Mouse (Mus musculus) midbrain, embryonic 11.5 days (tissue): ENCODE measurements around the gene Cyp4x1. TPM values are rescaled to one million over a fixed set of nuclear protein-coding genes. Genes with fewer than 3 reads are reported as not detected.
A peak's percentile ranks its signal among the peaks of the same experiment; 100 is the strongest.

Experiments used
- ATAC-seq: fragments of 200-750 bp; cut with Nextera tagmentation; 2 replicates; pipeline ENCODE4 v1.8.0; 2017; ENCODE audit warnings: moderate TSS enrichment, moderate library complexity; ENCODE audit not compliant: low FRiP score
- DNase-seq: peaks from one replicate; pipeline ENCODE4 v3.0.0; 2015; ENCODE audit warnings: low spot score; ENCODE audit errors: missing footprints
- H3K27ac ChIP-seq: fragments of 300-500 bp; sonication (generic); 2 replicates; pipeline ENCODE4 v1.5.1; 2014; ENCODE audit warnings: low read depth, low read length
- H3K27me3 ChIP-seq: fragments of 300-500 bp; sonication (generic); 2 replicates; pipeline ENCODE4 v1.6.1; 2014; ENCODE audit warnings: mild to moderate bottlenecking, low read length, moderate library complexity, mixed read lengths; ENCODE audit not compliant: control insufficient read depth, insufficient read depth
- H3K36me3 ChIP-seq: fragments of 300-500 bp; sonication (generic); 2 replicates; pipeline ENCODE4 v1.6.1; 2014; ENCODE audit warnings: mild to moderate bottlenecking, low read length, moderate library complexity, mixed read lengths; ENCODE audit not compliant: control insufficient read depth, insufficient read depth
- H3K4me1 ChIP-seq: fragments of 300-500 bp; sonication (generic); 2 replicates; pipeline ENCODE4 v1.6.1; 2014; ENCODE audit warnings: low read length; ENCODE audit not compliant: control insufficient read depth, insufficient read depth
- H3K4me2 ChIP-seq: fragments of 300-500 bp; sonication (generic); 2 replicates; pipeline ENCODE4 v1.6.1; 2014; ENCODE audit warnings: mild to moderate bottlenecking, moderate library complexity
- H3K4me3 ChIP-seq: fragments of 300-500 bp; sonication (generic); 2 replicates; pipeline ENCODE4 v1.5.1; 2014; ENCODE audit warnings: low read depth, low read length
- H3K9ac ChIP-seq: fragments of 300-500 bp; sonication (generic); 2 replicates; pipeline ENCODE4 v1.6.1; 2014; ENCODE audit warnings: low read length
- H3K9me3 ChIP-seq: fragments of 300-500 bp; sonication (generic); 2 replicates; pipeline ENCODE4 v1.6.1; 2016; ENCODE audit warnings: low read length; ENCODE audit not compliant: control insufficient read depth
- whole genome bisulfite sequencing: fragments of 180-500 bp; shearing (Covaris S2); extraction: QIAGEN DNeasy Blood & Tissue Kit; methylation state at CpG from one replicate; pipeline ENCODE4 v1.1.7; 2014; 5-methylcytosine and 5-hydroxymethylcytosine counted together
- polyA plus RNA-seq: library from polyadenylated mRNA; unstranded; fragments of >200 nt; fragmentation: Nextera tagmentation; extraction: Ambion mirVana; gene quantifications from 2 replicates; pipeline ENCODE4 v1.2.1, GENCODE M21; 2014

Cyp4x1 gene
- polyA plus RNA-seq, 1 experiment from 2014 or later = 1.4 TPM

GRCm38 (mm10) chr4:115062875-115063517, 71.1 kb downstream of the Cyp4x1 start:
- WGBS = under 1% methylated on average over 40 of the region's 58 CpGs
- Histone ChIP-seq H3K9ac (peak overlapping the region; percentile 56), H3K36me3 (no peaks in the 10 kb centered on the region), H3K27me3 (peaks cover 81% of the 10 kb centered on the region), H3K4me1 (peaks cover 10% of the 10 kb centered on the region), H3K4me2 (peak overlapping the region; percentile 70), H3K9me3 (no peaks in the 10 kb centered on the region), H3K27ac (no peak overlapping the region), H3K4me3 (peak overlapping the region; percentile 40)
- peak; percentile 94 for DNase-seq
- peak; percentile 86 for ATAC-seq

DNA sequence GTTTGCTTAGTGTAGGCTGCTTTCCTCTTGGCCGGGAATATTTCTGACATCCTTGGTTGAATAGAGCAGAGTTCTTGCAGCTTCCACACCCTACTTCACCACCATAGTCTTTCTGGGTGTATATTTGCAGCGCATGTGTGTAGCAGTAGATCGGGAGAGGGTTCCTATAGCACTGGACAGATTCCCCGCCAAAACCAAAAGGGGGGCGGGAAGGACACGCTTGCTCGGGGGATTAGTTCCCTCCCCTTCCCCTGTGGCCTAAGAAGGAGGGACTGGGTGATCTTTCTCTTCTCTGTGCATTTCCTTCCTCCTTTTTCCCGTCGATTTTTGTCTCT, 71.6 kb downstream of the Cyp4x1 start:
- Histone ChIP-seq H3K4me3 (peak overlapping the region; percentile 40), H3K9ac (peak overlapping the region; percentile 56; the same call in 1 of the 2 replicates), H3K4me1 (peaks cover 10% of the 10 kb centered on the region), H3K4me2 (peak overlapping the region; percentile 70), H3K27ac (no peak overlapping the region), H3K27me3 (peaks cover 86% of the 10 kb centered on the region), H3K9me3 (no peaks in the 10 kb centered on the region), H3K36me3 (no peaks in the 10 kb centered on the region)
- DNase-seq = no peak
- WGBS = 3% methylated on average over 9 of the region's 9 CpGs
- ATAC-seq = peak; percentile 17; the same call in 1 of the 2 replicates

DNA sequence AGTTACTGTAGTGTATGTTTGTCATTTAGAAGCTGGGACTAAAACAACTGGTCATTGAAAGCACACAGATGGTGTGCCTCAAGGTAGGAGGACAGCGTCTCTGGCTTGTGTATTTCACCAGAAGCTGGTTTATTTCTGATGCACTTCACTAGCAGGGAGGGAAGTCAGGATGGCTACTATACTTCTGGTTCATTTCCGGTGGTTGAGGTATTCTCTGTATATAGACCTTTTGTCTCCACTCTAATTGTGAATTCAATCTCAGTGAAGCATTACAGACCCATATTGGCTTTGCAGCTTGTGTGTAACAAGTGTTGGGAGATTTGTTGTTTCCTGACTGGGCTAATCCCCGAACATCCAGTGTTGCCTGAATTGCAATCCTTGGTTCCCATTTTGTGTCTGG, 73.3 kb downstream of the Cyp4x1 start:
- peak overlapping the region; percentile 19 for H3K4me2 ChIP-seq
- H3K4me3 ChIP-seq = peak overlapping the region; percentile 29
- DNase-seq (peak; percentile 91), ATAC-seq (no peak)
- no peaks in the 10 kb centered on the region for H3K9me3 ChIP-seq
- H3K27me3 ChIP-seq = peaks cover 100% of the 10 kb centered on the region
- peaks cover 18% of the 10 kb centered on the region for H3K4me1 ChIP-seq
- H3K9ac ChIP-seq = no peak overlapping the region
- no peak overlapping the region for H3K27ac ChIP-seq
- WGBS = 9% methylated on average over 3 of the region's 3 CpGs
- no peaks in the 10 kb centered on the region for H3K36me3 ChIP-seq

- Histone ChIP-seq H3K9me3 (no peaks in the 10 kb centered on the region), H3K27me3 (peaks cover 100% of the 10 kb centered on the region), H3K27ac (peak overlapping the region; percentile 59), H3K4me1 (peaks cover 18% of the 10 kb centered on the region), H3K36me3 (no peaks in the 10 kb centered on the region), H3K4me3 (peak overlapping the region; percentile 29), H3K4me2 (peak overlapping the region; percentile 11; the same call in 1 of the 2 replicates), H3K9ac (peak overlapping the region; percentile 47)
- WGBS = 1% methylated on average over 12 of the region's 12 CpGs
- ATAC-seq (no peak), DNase-seq (peak; percentile 92)
These were observed 74.2 kb downstream of the Cyp4x1 start for GRCm38 (mm10) chr4:115059871-115060270.

DNA sequence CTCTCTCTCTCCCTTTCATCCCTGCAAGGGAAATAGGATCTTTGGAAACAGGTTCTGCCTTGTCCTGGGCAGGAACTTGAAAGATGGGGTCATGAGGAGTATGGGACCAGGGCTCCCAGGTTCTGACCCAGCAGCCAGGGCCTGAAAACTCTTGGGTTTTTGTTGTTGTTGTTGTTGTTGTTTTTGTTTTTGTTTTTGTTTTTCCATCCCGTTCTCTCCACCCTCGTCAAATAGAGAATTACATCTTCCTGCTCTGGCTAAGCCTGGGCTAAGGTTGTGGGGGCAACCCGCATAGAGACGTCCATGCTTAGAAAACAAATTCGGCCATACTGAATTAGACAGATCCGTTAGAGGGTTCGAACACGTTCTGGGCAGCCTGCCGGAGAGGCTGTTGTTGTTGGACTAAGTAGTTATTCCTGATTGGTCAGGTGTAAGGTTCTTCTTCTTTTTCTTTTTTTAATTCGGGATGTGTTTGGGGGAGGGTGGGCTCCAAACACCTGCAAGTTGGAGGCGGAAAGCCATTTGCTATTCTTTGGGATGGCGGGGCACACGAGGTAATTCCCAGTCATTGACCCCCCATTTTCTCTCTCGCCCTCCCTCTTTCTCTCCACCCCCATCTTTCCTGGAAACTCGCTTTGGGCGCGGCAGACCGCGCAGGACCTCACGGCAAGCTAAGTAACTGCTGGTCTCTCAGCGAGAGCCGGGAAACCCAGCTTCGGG, 75.0 kb downstream of the Cyp4x1 start:
- peak overlapping the region; percentile 45 for H3K9ac ChIP-seq
- no peaks in the 10 kb centered on the region for H3K36me3 ChIP-seq
- 0 out of 2 replicates have a peak overlapping the region, but pooled peaks have one; percentile 25 for H3K27ac ChIP-seq
- peak; percentile 93 for DNase-seq
- 2% methylated on average over 23 of the region's 23 CpGs for WGBS
- no peaks in the 10 kb centered on the region for H3K9me3 ChIP-seq
- H3K4me3 ChIP-seq = peak overlapping the region; percentile 29
- peak overlapping the region; percentile 19; the same call in 1 of the 2 replicates for H3K4me2 ChIP-seq
- peaks cover 18% of the 10 kb centered on the region for H3K4me1 ChIP-seq
- no peak for ATAC-seq
- peaks cover 98% of the 10 kb centered on the region for H3K27me3 ChIP-seq

- Histone ChIP-seq H3K27ac (peak overlapping the region; percentile 71), H3K4me3 (peak overlapping the region; percentile 29), H3K27me3 (peaks cover 98% of the 10 kb centered on the region), H3K4me2 (no peak overlapping the region), H3K36me3 (no peaks in the 10 kb centered on the region), H3K4me1 (peaks cover 13% of the 10 kb centered on the region), H3K9me3 (no peaks in the 10 kb centered on the region), H3K9ac (peak overlapping the region; percentile 63)
- DNase-seq (peak; percentile 95), ATAC-seq (no peak)
- under 1% methylated on average over 20 of the region's 20 CpGs for WGBS
These were observed 75.7 kb downstream of the Cyp4x1 start for GRCm38 (mm10) chr4:115058317-115058761.

GRCm38 (mm10) chr4:115057674-115058316, 76.3 kb downstream of the Cyp4x1 start:
- peak overlapping the region; percentile 71 for H3K27ac ChIP-seq
- ATAC-seq = peak; percentile 38
- peak overlapping the region; percentile 63 for H3K9ac ChIP-seq
- H3K4me1 ChIP-seq = peaks cover 12% of the 10 kb centered on the region
- H3K4me3 ChIP-seq = peak overlapping the region; percentile 29
- H3K9me3 ChIP-seq = no peaks in the 10 kb centered on the region
- H3K36me3 ChIP-seq = no peaks in the 10 kb centered on the region
- peaks cover 96% of the 10 kb centered on the region for H3K27me3 ChIP-seq
- DNase-seq = peak; percentile 97
- WGBS = under 1% methylated on average over 33 of the region's 33 CpGs
- peak overlapping the region; percentile 9; the same call in 1 of the 2 replicates for H3K4me2 ChIP-seq

GRCm38 (mm10) chr4:115056921-115057673, 77.0 kb downstream of the Cyp4x1 start:
- Histone ChIP-seq H3K27ac (peak overlapping the region; percentile 71), H3K4me2 (peak overlapping the region; percentile 48), H3K36me3 (no peaks in the 10 kb centered on the region), H3K9ac (peak overlapping the region; percentile 63), H3K4me3 (peak overlapping the region; percentile 29), H3K27me3 (peaks cover 96% of the 10 kb centered on the region), H3K4me1 (peaks cover 12% of the 10 kb centered on the region), H3K9me3 (no peaks in the 10 kb centered on the region)
- DNase-seq (peak; percentile 99), ATAC-seq (peak; percentile 72)
- WGBS = under 1% methylated on average over 48 of the region's 48 CpGs
